Mouse (Mus musculus): ENCODE measurements at regions not wholly inside any gene's neighbourhood (a gene's known extent, or its start where the extent isn't known, plus 50 kb on each side); places are given as distances from the start of the nearest gene placed in this dataset.

DNA sequence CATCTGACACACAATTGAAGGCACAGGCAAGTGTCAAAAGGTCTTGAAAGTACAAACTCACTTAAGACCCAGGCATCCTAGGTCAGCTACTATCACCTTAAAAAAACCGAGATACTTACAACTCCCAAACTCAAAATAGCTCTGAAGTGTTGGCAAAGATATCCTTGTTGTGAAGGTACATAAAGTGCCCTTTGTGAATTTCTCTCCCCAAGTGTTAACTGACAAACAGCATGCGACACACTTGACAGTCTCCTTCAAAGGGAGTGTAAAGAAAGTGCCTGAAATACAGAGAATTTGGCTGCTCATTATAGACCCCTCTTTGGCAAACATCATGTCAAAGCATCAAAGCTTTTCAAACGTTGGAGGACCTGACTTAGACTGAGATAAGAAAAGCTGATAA lies 2634.2 kb downstream of the 9330182O14Rik start:
- Histone ChIP-seq H3K36me3 (replicated peaks) (no peaks in the 10 kb centered on the region), H3K27me3 (ENCODE audit: poor library complexity, severe bottlenecking) (no peaks in the 10 kb centered on the region), H3K27ac (no peak overlapping the region), H3K9me3 (no peaks in the 10 kb centered on the region), H3K4me3 (no peak overlapping the region), H3K4me1 (peaks cover 10% of the 10 kb centered on the region)
- no peak for DNase-seq (ENCODE audit: extremely low spot score, low spot score)
- WGBS: 46% methylated on average over 3 of the region's 3 CpGs

DNA sequence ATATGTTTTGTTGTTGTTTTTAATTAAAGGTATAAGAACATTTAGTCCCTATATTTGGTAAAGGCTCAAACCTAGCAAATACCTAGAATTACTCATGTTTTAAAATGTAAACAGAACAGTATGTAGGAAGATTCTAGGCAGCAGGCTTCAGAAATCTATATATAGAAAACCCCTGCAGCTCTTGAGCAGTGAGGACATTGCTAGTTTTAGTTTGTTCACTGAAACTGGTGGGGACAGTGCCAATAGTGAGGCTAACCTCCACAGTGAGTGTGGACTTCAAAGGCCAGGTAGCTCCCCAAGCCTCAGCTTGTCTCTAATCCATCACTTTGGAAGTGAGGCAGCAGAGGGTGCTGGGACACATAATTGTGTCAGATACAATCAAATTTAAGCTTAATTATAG lies 2645.7 kb downstream of the 9330182O14Rik start:
- Histone ChIP-seq H3K4me1 (no peaks in the 10 kb centered on the region), H3K27ac (no peak overlapping the region), H3K36me3 (replicated peaks) (no peaks in the 10 kb centered on the region), H3K9me3 (no peaks in the 10 kb centered on the region), H3K4me3 (no peak overlapping the region), H3K27me3 (ENCODE audit: poor library complexity, severe bottlenecking) (no peaks in the 10 kb centered on the region)
- DNase-seq (ENCODE audit: extremely low spot score, low spot score): no peak

DNA sequence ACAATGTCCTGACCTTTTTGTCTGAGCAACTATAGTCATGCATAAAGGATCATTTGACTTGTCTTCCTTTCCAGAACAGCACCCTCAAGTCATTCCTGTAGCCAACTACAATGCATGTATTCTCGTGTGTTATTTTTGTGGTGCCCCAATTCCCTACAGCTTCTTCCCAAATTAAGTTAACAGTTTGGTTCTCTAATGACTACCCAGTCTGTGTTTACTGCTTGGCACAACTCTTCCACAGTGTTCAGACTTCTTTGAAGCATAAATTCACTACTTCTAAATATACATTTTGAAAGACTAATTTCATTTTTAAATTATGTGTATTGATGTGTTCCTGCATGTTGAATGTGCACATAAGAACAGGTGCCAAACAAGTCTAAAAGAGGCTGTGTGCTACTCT lies 2667.1 kb downstream of the 9330182O14Rik start:
- Histone ChIP-seq H3K4me1 (no peaks in the 10 kb centered on the region), H3K27me3 (ENCODE audit: poor library complexity, severe bottlenecking) (no peaks in the 10 kb centered on the region), H3K9me3 (no peaks in the 10 kb centered on the region), H3K27ac (no peak overlapping the region), H3K36me3 (replicated peaks) (no peaks in the 10 kb centered on the region), H3K4me3 (no peak overlapping the region)
- no peak for DNase-seq (ENCODE audit: extremely low spot score, low spot score)
- 83% methylated on average over 1 of the region's 1 CpGs for WGBS

DNA sequence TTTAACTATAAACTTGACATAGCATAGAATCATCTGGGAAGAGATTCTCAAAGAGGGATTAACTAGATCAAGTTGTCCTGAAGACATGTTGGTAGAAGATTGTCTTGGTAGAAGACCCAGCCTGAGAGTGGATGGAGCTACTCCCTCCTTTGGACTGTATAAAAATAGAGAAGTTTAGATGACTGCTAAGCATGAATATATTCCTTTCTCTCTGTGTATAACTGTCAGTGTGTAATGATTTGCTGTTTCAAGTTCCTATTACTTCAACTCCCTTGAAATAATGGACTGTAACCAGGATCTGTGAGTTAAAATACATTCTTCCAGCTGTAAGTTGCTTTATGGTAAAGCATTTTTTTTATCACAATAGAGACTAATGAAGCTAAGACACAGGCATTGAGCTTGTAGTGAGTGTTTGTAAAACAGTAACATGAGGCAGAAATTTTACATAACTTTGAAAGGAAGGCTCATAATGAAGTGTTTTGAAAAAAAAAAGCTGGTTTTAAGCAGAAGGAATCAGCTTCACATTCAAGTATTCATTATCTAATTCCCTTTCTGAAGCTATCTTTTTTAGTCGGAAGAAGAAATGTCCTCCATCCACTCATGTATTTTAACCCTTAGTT lies 2676.8 kb downstream of the 9330182O14Rik start:
- WGBS: 95% methylated on average over 1 of the region's 1 CpGs
- no peak overlapping the region for H3K4me3 ChIP-seq
- no peaks in the 10 kb centered on the region for H3K27me3 ChIP-seq (ENCODE audit: poor library complexity, severe bottlenecking)
- no peak for DNase-seq (ENCODE audit: extremely low spot score, low spot score)
- H3K36me3 ChIP-seq (replicated peaks): no peaks in the 10 kb centered on the region
- no peak overlapping the region for H3K27ac ChIP-seq
- H3K9me3 ChIP-seq: no peaks in the 10 kb centered on the region
- H3K4me1 ChIP-seq: no peaks in the 10 kb centered on the region

- Histone ChIP-seq H3K27me3 (ENCODE audit: poor library complexity, severe bottlenecking) (no peaks in the 10 kb centered on the region), H3K4me3 (no peak overlapping the region), H3K36me3 (replicated peaks) (no peaks in the 10 kb centered on the region), H3K4me1 (no peaks in the 10 kb centered on the region), H3K9me3 (no peaks in the 10 kb centered on the region), H3K27ac (no peak overlapping the region)
- WGBS: 86% methylated on average over 4 of the region's 4 CpGs
- DNase-seq (ENCODE audit: extremely low spot score, low spot score): no peak
Measured at GRCm38 (mm10) chr15:42815026-42815724, 2681.0 kb downstream of the 9330182O14Rik start.

GRCm38 (mm10) chr15:42838839-42839238 lies 2704.7 kb downstream of the 9330182O14Rik start:
- Histone ChIP-seq H3K36me3 (replicated peaks) (no peaks in the 10 kb centered on the region), H3K27ac (no peak overlapping the region), H3K27me3 (ENCODE audit: poor library complexity, severe bottlenecking) (no peaks in the 10 kb centered on the region), H3K4me1 (no peaks in the 10 kb centered on the region), H3K4me3 (no peak overlapping the region), H3K9me3 (no peaks in the 10 kb centered on the region)
- no peak for DNase-seq (ENCODE audit: extremely low spot score, low spot score)
- WGBS: 84% methylated on average over 1 of the region's 1 CpGs

- DNase-seq (ENCODE audit: extremely low spot score, low spot score): no peak
- WGBS: 85% methylated on average over 2 of the region's 2 CpGs
- Histone ChIP-seq H3K27ac (no peak overlapping the region), H3K27me3 (ENCODE audit: poor library complexity, severe bottlenecking) (no peaks in the 10 kb centered on the region), H3K36me3 (replicated peaks) (no peaks in the 10 kb centered on the region), H3K4me3 (no peak overlapping the region), H3K9me3 (no peaks in the 10 kb centered on the region), H3K4me1 (no peaks in the 10 kb centered on the region)
Measured at GRCm38 (mm10) chr15:42850003-42850402, 2715.8 kb downstream of the 9330182O14Rik start.

DNA sequence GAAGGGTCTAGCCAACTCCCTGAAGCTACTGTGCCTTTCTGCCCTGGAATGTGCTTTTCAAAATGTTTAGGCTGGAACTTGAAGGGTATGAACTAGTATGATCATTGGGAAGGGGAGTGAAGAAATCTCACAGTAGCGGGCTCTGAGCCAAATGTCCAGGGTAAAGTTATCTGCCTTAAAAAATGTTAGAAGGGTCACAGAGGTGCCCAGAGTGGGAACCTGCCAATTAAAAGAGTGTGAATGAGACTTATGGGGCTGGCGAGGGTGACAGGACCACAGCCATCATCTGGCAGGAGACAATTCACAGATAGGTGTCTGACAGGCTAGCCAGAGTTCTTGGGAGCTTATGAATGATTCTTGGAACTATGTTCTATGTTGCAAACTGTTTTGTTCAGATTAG lies 2738.3 kb downstream of the 9330182O14Rik start:
- Histone ChIP-seq H3K36me3 (replicated peaks) (no peaks in the 10 kb centered on the region), H3K4me3 (no peak overlapping the region), H3K9me3 (no peaks in the 10 kb centered on the region), H3K4me1 (no peaks in the 10 kb centered on the region), H3K27me3 (ENCODE audit: poor library complexity, severe bottlenecking) (no peaks in the 10 kb centered on the region), H3K27ac (no peak overlapping the region)
- no peak for DNase-seq (ENCODE audit: extremely low spot score, low spot score)
- WGBS: 85% methylated on average over 2 of the region's 2 CpGs

- no peak for DNase-seq (ENCODE audit: extremely low spot score, low spot score)
- H3K4me1 ChIP-seq: no peaks in the 10 kb centered on the region
- WGBS: 93% methylated on average over 1 of the region's 1 CpGs
- no peak overlapping the region for H3K27ac ChIP-seq
- no peaks in the 10 kb centered on the region for H3K36me3 ChIP-seq (replicated peaks)
- H3K4me3 ChIP-seq: no peak overlapping the region
- no peaks in the 10 kb centered on the region for H3K9me3 ChIP-seq
- no peaks in the 10 kb centered on the region for H3K27me3 ChIP-seq (ENCODE audit: poor library complexity, severe bottlenecking)
Measured at GRCm38 (mm10) chr15:42894611-42895010, 2760.4 kb downstream of the 9330182O14Rik start.

DNA sequence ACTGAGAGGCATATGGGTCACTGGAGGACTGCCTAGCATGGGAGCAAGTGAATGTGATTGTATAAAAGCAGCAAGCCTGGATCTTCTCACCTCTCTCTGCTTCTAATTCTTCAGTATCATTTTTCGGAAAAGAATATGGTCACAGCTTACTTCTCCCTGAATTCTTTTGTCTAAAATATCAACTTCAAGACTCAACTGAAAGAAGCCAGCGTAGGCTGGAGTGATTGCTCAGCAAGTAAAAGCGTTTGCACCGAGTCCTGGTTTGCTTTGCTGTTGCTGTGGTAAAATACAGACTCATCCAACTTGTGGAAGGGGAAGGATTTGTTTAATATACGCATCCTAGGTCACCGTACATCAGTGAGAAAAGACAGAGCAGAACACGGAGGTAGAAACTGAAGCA lies 2765.9 kb downstream of the 9330182O14Rik start:
- no peaks in the 10 kb centered on the region for H3K36me3 ChIP-seq (replicated peaks)
- 92% methylated on average over 7 of the region's 7 CpGs for WGBS
- no peak overlapping the region for H3K4me3 ChIP-seq
- H3K4me1 ChIP-seq: no peaks in the 10 kb centered on the region
- H3K9me3 ChIP-seq: no peaks in the 10 kb centered on the region
- DNase-seq (ENCODE audit: extremely low spot score, low spot score): no peak
- no peaks in the 10 kb centered on the region for H3K27me3 ChIP-seq (ENCODE audit: poor library complexity, severe bottlenecking)
- H3K27ac ChIP-seq: no peak overlapping the region

- no peaks in the 10 kb centered on the region for H3K4me1 ChIP-seq
- WGBS: 86% methylated on average over 3 of the region's 3 CpGs
- no peak overlapping the region for H3K4me3 ChIP-seq
- no peaks in the 10 kb centered on the region for H3K36me3 ChIP-seq (replicated peaks)
- H3K9me3 ChIP-seq: no peaks in the 10 kb centered on the region
- no peaks in the 10 kb centered on the region for H3K27me3 ChIP-seq (ENCODE audit: poor library complexity, severe bottlenecking)
- DNase-seq (ENCODE audit: extremely low spot score, low spot score): no peak
- no peak overlapping the region for H3K27ac ChIP-seq
Measured at GRCm38 (mm10) chr15:42901782-42902181, 2767.6 kb downstream of the 9330182O14Rik start.

- H3K4me1 ChIP-seq: peaks cover 9% of the 10 kb centered on the region
- no peaks in the 10 kb centered on the region for H3K27me3 ChIP-seq (ENCODE audit: poor library complexity, severe bottlenecking)
- 90% methylated on average over 2 of the region's 2 CpGs for WGBS
- no peak overlapping the region for H3K27ac ChIP-seq
- H3K36me3 ChIP-seq (replicated peaks): no peaks in the 10 kb centered on the region
- no peak for DNase-seq (ENCODE audit: extremely low spot score, low spot score)
- no peaks in the 10 kb centered on the region for H3K9me3 ChIP-seq
- no peak overlapping the region for H3K4me3 ChIP-seq
Measured at GRCm38 (mm10) chr15:42911357-42911756, 2777.2 kb downstream of the 9330182O14Rik start.

DNA sequence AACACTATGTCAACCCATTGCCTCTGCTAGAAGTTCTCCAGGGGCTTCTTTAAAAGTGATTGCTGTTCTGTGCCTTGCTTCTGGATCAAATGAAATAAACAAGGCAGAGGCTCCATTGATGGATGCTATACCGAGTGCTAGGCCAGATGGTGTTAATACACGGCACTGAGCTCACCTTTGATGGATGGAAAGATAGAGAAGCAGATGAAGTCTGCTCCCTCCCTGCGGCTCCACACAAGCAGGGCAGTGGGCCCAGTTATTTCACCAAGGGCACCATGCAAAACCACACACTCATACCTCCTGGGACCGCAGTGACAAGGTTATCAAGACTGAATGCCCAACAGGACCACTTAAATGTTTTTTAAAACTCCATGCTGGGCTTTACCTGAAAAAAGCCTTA lies 2778.7 kb downstream of the 9330182O14Rik start:
- Histone ChIP-seq H3K27ac (no peak overlapping the region), H3K4me3 (no peak overlapping the region), H3K9me3 (no peaks in the 10 kb centered on the region), H3K36me3 (replicated peaks) (no peaks in the 10 kb centered on the region), H3K27me3 (ENCODE audit: poor library complexity, severe bottlenecking) (no peaks in the 10 kb centered on the region), H3K4me1 (peaks cover 9% of the 10 kb centered on the region)
- WGBS: 85% methylated on average over 4 of the region's 4 CpGs
- no peak for DNase-seq (ENCODE audit: extremely low spot score, low spot score)
